Mouse (Mus musculus): ENCODE data around the gene Rnf220. TPM values are rescaled to one million over a fixed set of nuclear protein-coding genes. Genes with fewer than 3 reads are reported as not detected.
"Not testable (repeated sequence)": the region's sequence is repeated elsewhere in the genome, so short reads cannot be mapped to it uniquely, and the experiment has no call there.

The Rnf220 gene
- polyA plus RNA-seq, 1 experiment from 2014 or later, result 124 TPM

GRCm38 (mm10) chr4:117267284-117267683, 229.6 kb downstream of the Rnf220 start:
- 9% methylated on average over 2 of the region's 2 CpGs for WGBS
- Histone ChIP-seq H3K4me2 (replicated peaks) (no peak overlapping the region), H3K9me3 (no peaks in the 10 kb centered on the region), H3K36me3 (peaks cover 12% of the 10 kb centered on the region), H3K27me3 (peaks cover 64% of the 10 kb centered on the region), H3K4me1 (replicated peaks) (peaks cover 12% of the 10 kb centered on the region), H3K4me3 (replicated peaks) (no peak overlapping the region), H3K27ac (no peak overlapping the region), H3K9ac (replicated peaks) (no peak overlapping the region)
- no peak for ATAC-seq

GRCm38 (mm10) chr4:117262987-117263386, 233.9 kb downstream of the Rnf220 start:
- no peak for ATAC-seq
- H3K9ac ChIP-seq (replicated peaks), result no peak overlapping the region
- peaks cover 28% of the 10 kb centered on the region for H3K27me3 ChIP-seq
- H3K4me2 ChIP-seq (replicated peaks), result no peak overlapping the region
- H3K36me3 ChIP-seq, result no peaks in the 10 kb centered on the region
- WGBS, result 53% methylated on average over 8 of the region's 8 CpGs
- no peaks in the 10 kb centered on the region for H3K9me3 ChIP-seq
- no peaks in the 10 kb centered on the region for H3K4me1 ChIP-seq (replicated peaks)
- H3K4me3 ChIP-seq (replicated peaks), result no peak overlapping the region
- H3K27ac ChIP-seq, result no peak overlapping the region

GRCm38 (mm10) chr4:117262101-117262913, 234.5 kb downstream of the Rnf220 start:
- no peak overlapping the region for H3K27ac ChIP-seq
- peaks cover 21% of the 10 kb centered on the region for H3K27me3 ChIP-seq
- H3K4me3 ChIP-seq (replicated peaks), result no peak overlapping the region
- H3K9ac ChIP-seq (replicated peaks), result no peak overlapping the region
- WGBS, result 75% methylated on average over 13 of the region's 13 CpGs
- no peak for ATAC-seq
- H3K4me1 ChIP-seq (replicated peaks), result no peaks in the 10 kb centered on the region
- H3K9me3 ChIP-seq, result no peaks in the 10 kb centered on the region
- no peaks in the 10 kb centered on the region for H3K36me3 ChIP-seq
- no peak overlapping the region for H3K4me2 ChIP-seq (replicated peaks)

GRCm38 (mm10) chr4:117261222-117261621, 235.6 kb downstream of the Rnf220 start:
- H3K9me3 ChIP-seq, result no peaks in the 10 kb centered on the region
- no peak overlapping the region for H3K27ac ChIP-seq
- H3K9ac ChIP-seq (replicated peaks), result no peak overlapping the region
- 89% methylated on average over 2 of the region's 2 CpGs for WGBS
- no peak for ATAC-seq
- H3K27me3 ChIP-seq, result peaks cover 17% of the 10 kb centered on the region
- no peaks in the 10 kb centered on the region for H3K4me1 ChIP-seq (replicated peaks)
- no peak overlapping the region for H3K4me2 ChIP-seq (replicated peaks)
- H3K4me3 ChIP-seq (replicated peaks), result no peak overlapping the region
- no peaks in the 10 kb centered on the region for H3K36me3 ChIP-seq

GRCm38 (mm10) chr4:117259909-117260308, 236.9 kb downstream of the Rnf220 start:
- 72% methylated on average over 6 of the region's 6 CpGs for WGBS
- not testable (repeated sequence) for ATAC-seq, H3K27me3 ChIP-seq

GRCm38 (mm10) chr4:117254672-117255071, 242.2 kb downstream of the Rnf220 start:
- Histone ChIP-seq H3K4me2 (replicated peaks) (no peak overlapping the region), H3K9me3 (no peaks in the 10 kb centered on the region), H3K36me3 (no peaks in the 10 kb centered on the region), H3K4me1 (replicated peaks) (peaks cover 16% of the 10 kb centered on the region), H3K9ac (replicated peaks) (0 out of 2 replicates have a peak overlapping the region, but pooled peaks have one; percentile 12), H3K27ac (no peak overlapping the region), H3K27me3 (peaks cover 13% of the 10 kb centered on the region), H3K4me3 (replicated peaks) (no peak overlapping the region)
- 52% methylated on average over 6 of the region's 6 CpGs for WGBS
- no peak for ATAC-seq

More at GRCm38 (mm10) chr4:117259909-117260308, 236.9 kb downstream of the Rnf220 start:
- H3K4me3 ChIP-seq (replicated peaks); H3K9me3 ChIP-seq; H3K4me2 ChIP-seq (replicated peaks); H3K27ac ChIP-seq; H3K4me1 ChIP-seq (replicated peaks); H3K9ac ChIP-seq (replicated peaks); H3K36me3 ChIP-seq: not testable (repeated sequence)

GRCm38 (mm10) chr4:117254017-117254627, 242.7 kb downstream of the Rnf220 start:
- 76% methylated on average over 5 of the region's 5 CpGs for WGBS
- Histone ChIP-seq H3K4me3 (replicated peaks) (no peak overlapping the region), H3K9ac (replicated peaks) (0 out of 2 replicates have a peak overlapping the region, but pooled peaks have one; percentile 12), H3K27ac (no peak overlapping the region), H3K4me1 (replicated peaks) (peaks cover 16% of the 10 kb centered on the region), H3K9me3 (no peaks in the 10 kb centered on the region), H3K27me3 (peaks cover 13% of the 10 kb centered on the region), H3K4me2 (replicated peaks) (no peak overlapping the region), H3K36me3 (no peaks in the 10 kb centered on the region)
- ATAC-seq, result no peak

GRCm38 (mm10) chr4:117253218-117254016, 243.4 kb downstream of the Rnf220 start:
- peaks cover 16% of the 10 kb centered on the region for H3K4me1 ChIP-seq (replicated peaks)
- H3K4me2 ChIP-seq (replicated peaks), result peak overlapping the region; percentile 56; the same call in 1 of the 2 replicates
- H3K9ac ChIP-seq (replicated peaks), result no peak overlapping the region
- H3K36me3 ChIP-seq, result no peaks in the 10 kb centered on the region
- no peak overlapping the region for H3K27ac ChIP-seq
- no peak for ATAC-seq
- no peaks in the 10 kb centered on the region for H3K9me3 ChIP-seq
- peaks cover 10% of the 10 kb centered on the region; the same call in 1 of the 2 replicates for H3K27me3 ChIP-seq
- H3K4me3 ChIP-seq (replicated peaks), result no peak overlapping the region
- WGBS, result 68% methylated on average over 12 of the region's 12 CpGs

GRCm38 (mm10) chr4:117252755-117253154, 244.1 kb downstream of the Rnf220 start:
- 92% methylated on average over 5 of the region's 5 CpGs for WGBS
- Histone ChIP-seq H3K36me3 (no peaks in the 10 kb centered on the region), H3K9me3 (no peaks in the 10 kb centered on the region), H3K4me2 (replicated peaks) (peak overlapping the region; percentile 56), H3K4me1 (replicated peaks) (peaks cover 16% of the 10 kb centered on the region), H3K9ac (replicated peaks) (no peak overlapping the region), H3K27me3 (peaks cover 10% of the 10 kb centered on the region; the same call in 1 of the 2 replicates), H3K27ac (no peak overlapping the region), H3K4me3 (replicated peaks) (peak overlapping the region; percentile 63)
- no peak for ATAC-seq

- WGBS, result 26% methylated on average over 5 of the region's 5 CpGs
- peak; percentile 51 for ATAC-seq
Observed at GRCm38 (mm10) chr4:117252351-117252750, 244.5 kb downstream of the Rnf220 start.

GRCm38 (mm10) chr4:117251801-117252316, 245.0 kb downstream of the Rnf220 start, which contains the start of the genes Tmem53 and Armh1:
Gene Tmem53 (plus strand): TSS chr4:117251951.
Gene Armh1 (minus strand): TSS chr4:117252125.
- under 1% methylated on average over 37 of the region's 43 CpGs for WGBS
- no peaks in the 10 kb centered on the region for H3K36me3 ChIP-seq
- H3K4me1 ChIP-seq (replicated peaks), result peaks cover 16% of the 10 kb centered on the region
- peaks cover 10% of the 10 kb centered on the region; the same call in 1 of the 2 replicates for H3K27me3 ChIP-seq
- peak within 1 kb of the TSS; percentile 56 for H3K4me2 ChIP-seq (replicated peaks)
- H3K9me3 ChIP-seq, result no peaks in the 10 kb centered on the region
- H3K4me3 ChIP-seq (replicated peaks), result peak within 1 kb of the TSS; percentile 63
- ATAC-seq, result peak; percentile 98
- H3K9ac ChIP-seq (replicated peaks), result peak within 1 kb of the TSS; percentile 66
- peak within 1 kb of the TSS; percentile 65 for H3K27ac ChIP-seq

More at GRCm38 (mm10) chr4:117252351-117252750, 244.5 kb downstream of the Rnf220 start:
- peaks cover 16% of the 10 kb centered on the region for H3K4me1 ChIP-seq (replicated peaks)
- H3K4me2 ChIP-seq (replicated peaks), result peak overlapping the region; percentile 56
- H3K27me3 ChIP-seq, result peaks cover 10% of the 10 kb centered on the region; the same call in 1 of the 2 replicates
- no peaks in the 10 kb centered on the region for H3K36me3 ChIP-seq
- H3K27ac ChIP-seq, result peak overlapping the region; percentile 65
- peak overlapping the region; percentile 63 for H3K4me3 ChIP-seq (replicated peaks)
- peak overlapping the region; percentile 66 for H3K9ac ChIP-seq (replicated peaks)
- H3K9me3 ChIP-seq, result no peaks in the 10 kb centered on the region
